Mouse (Mus musculus) activated CD4-positive, CD25-positive, alpha-beta regulatory T cell (primary cell): ENCODE data around the gene Gm49355. TPM values are rescaled to one million over a fixed set of nuclear protein-coding genes. Genes with fewer than 3 reads are reported as not detected.

Source experiments
- polyA plus RNA-seq, 2 experiments: library from polyadenylated mRNA; unstranded; fragments of 100-300 nt; shearing (Covaris generic); gene quantifications; one replicate each; pipeline ENCODE4 v1.2.1; 2017

Gm49355 gene
- under 1 TPM; 0.09 to 0.23 TPM for polyA plus RNA-seq

GRCm38 (mm10) chr14:12283641-12284040 is at the start of gene Gm49355:
Gene Gm49355 (plus strand): TSS chr14:12283976.

GRCm38 (mm10) chr14:12284141-12284912 is 551 bp downstream of the Gm49355 start, which contains the start of gene 3830406C13Rik:
Gene 3830406C13Rik (plus strand): TSS chr14:12284173.

GRCm38 (mm10) chr14:12348089-12348488 is 64.3 kb downstream of the Gm49355 start, which contains the start of gene Fezf2:
Gene Fezf2 (minus strand): TSS chr14:12348189.

Other genes with a start within 250 kb of the Gm49355 start
- gene 3830406C13Rik, start 197 bp downstream of the Gm49355 start, polyA plus RNA-seq, result 10 to 100 TPM; 59.1 to 86.8 TPM
- not detected for gene Fezf2, start 64.2 kb downstream of the Gm49355 start, polyA plus RNA-seq